23 mouse cellular contexts compared by ENCODE assay signal in genomic region chr13:20372335-20372734, GRCm38 (mm10).
DNase-seq lines count a peak whose midpoint lies in the region; ATAC-seq and TF ChIP-seq lines count a peak whose summit lies in the region.
"Had no signal": no experiment of that assay in that cellular context is flagged by ENCODE, and none has a peak within 500 bp of the region (broad histone marks: within the 10 kb centered on the region; RNA-seq: fewer than 3 reads in every experiment).

No protein-coding gene starts in this region.

- no peak for TF ChIP-seq CTCF in kidney, adult 2 months (conservative IDR thresholded peaks at IDR 0.05; ENCODE audit: insufficient read depth, insufficient read length, low read depth, low read length)
- TF ChIP-seq CTCF in layer of hippocampus, adult 2 months (conservative IDR thresholded peaks at IDR 0.05) = no peak

- ATAC-seq in kidney, embryonic 14.5 days (ENCODE audit: low FRiP score, low TSS enrichment) = peak; percentile 66; the same call in 1 of the 2 replicates
- ATAC-seq in lung, embryonic 16.5 days (ENCODE audit: low read depth) = peak; percentile 54; the same call in 1 of the 2 replicates
- peak; percentile 45 for ATAC-seq in CD4-positive, CD25-positive, alpha-beta regulatory T cell, adult 4 months
- ATAC-seq: forebrain, embryonic 13.5 days; hindbrain, postnatal 0 days had no signal

- DNase-seq in kidney, adult 2 months = no peak
- no peak for DNase-seq in lung, postnatal 25 days (ENCODE audit: low spot score)
- peak; percentile 7 for DNase-seq in naive thymus-derived CD4-positive, alpha-beta T cell, adult 2 months (ENCODE audit: low read depth)
- DNase-seq in layer of hippocampus, adult 2 months (ENCODE audit: low spot score in 2 of 2) = no peak
- DNase-seq: adrenal gland, postnatal 10 days; cerebellum, adult 11 months; cerebellum, postnatal 10 days; gastrocnemius, postnatal 36 days; kidney, adult 18-20 months; thymus, postnatal 36 days had no signal

- H3K4me3 ChIP-seq in kidney, embryonic 14.5 days (ENCODE audit: low read length) = no peak overlapping the region
- H3K4me3 ChIP-seq in kidney, adult 2 months (ENCODE audit: insufficient read depth, low read depth, low read length) = no peak overlapping the region
- H3K4me3 ChIP-seq in lung, embryonic 16.5 days (ENCODE audit: low read length) = no peak overlapping the region
- H3K4me3 ChIP-seq in layer of hippocampus, adult 2 months = no peak overlapping the region
- H3K4me3 ChIP-seq: embryonic facial prominence, embryonic 12.5 days; erythroblast, embryonic 14.5 days; forebrain, embryonic 13.5 days; heart, embryonic 10.5 days; hindbrain, embryonic 10.5 days; midbrain, embryonic 10.5 days had no signal

- TF ChIP-seq POLR2A in kidney, adult 2 months (IDR thresholded peaks at IDR 0.05; ENCODE audit: low read depth, low read length) = no peak

- no peak overlapping the region for H3K4me2 ChIP-seq in kidney, embryonic 14.5 days (replicated peaks; ENCODE audit: low read depth, low read length)
- no peak overlapping the region for H3K4me2 ChIP-seq in lung, embryonic 16.5 days (ENCODE audit: low read depth, low read length)
- H3K4me2 ChIP-seq: embryonic facial prominence, embryonic 12.5 days; forebrain, embryonic 13.5 days; liver, embryonic 11.5 days had no signal

- H3K9ac ChIP-seq in kidney, embryonic 14.5 days (ENCODE audit: low read depth, low read length) = no peak overlapping the region
- H3K9ac ChIP-seq in lung, embryonic 16.5 days (ENCODE audit: low read length) = no peak overlapping the region
- H3K9ac ChIP-seq: embryonic facial prominence, embryonic 12.5 days; forebrain, embryonic 13.5 days had no signal

- peaks cover 5% of the 10 kb centered on the region; the same call in 1 of the 2 replicates for H3K4me1 ChIP-seq in kidney, embryonic 14.5 days (ENCODE audit: control insufficient read depth, insufficient read depth, low read length)
- no peaks in the 10 kb centered on the region for H3K4me1 ChIP-seq in kidney, adult 2 months (ENCODE audit: control insufficient read depth, insufficient read depth, low read length)
- peaks cover 8% of the 10 kb centered on the region; the same call in 1 of the 2 replicates for H3K4me1 ChIP-seq in lung, embryonic 16.5 days (replicated peaks; ENCODE audit: control insufficient read depth, insufficient read depth, low read length)
- H3K4me1 ChIP-seq: embryonic facial prominence, embryonic 12.5 days had no signal

- H3K27me3 ChIP-seq in kidney, embryonic 14.5 days (ENCODE audit: control insufficient read depth, insufficient read depth, low read length) = no peaks in the 10 kb centered on the region
- no peaks in the 10 kb centered on the region for H3K27me3 ChIP-seq in kidney, adult 2 months (replicated peaks; ENCODE audit: control insufficient read depth, insufficient read depth, low read length)
- no peaks in the 10 kb centered on the region for H3K27me3 ChIP-seq in lung, embryonic 16.5 days (ENCODE audit: control insufficient read depth, insufficient read depth, low read depth, low read length)
- H3K27me3 ChIP-seq: embryonic facial prominence, embryonic 12.5 days; forebrain, embryonic 13.5 days had no signal

- H3K36me3 ChIP-seq in kidney, embryonic 14.5 days (ENCODE audit: control insufficient read depth, insufficient read depth, low read length) = no peaks in the 10 kb centered on the region
- no peaks in the 10 kb centered on the region for H3K36me3 ChIP-seq in kidney, adult 2 months (ENCODE audit: control insufficient read depth, insufficient read depth, low read length)
- no peaks in the 10 kb centered on the region for H3K36me3 ChIP-seq in lung, embryonic 16.5 days (ENCODE audit: control insufficient read depth, insufficient read depth, low read length)
- H3K36me3 ChIP-seq: embryonic facial prominence, embryonic 12.5 days; heart, embryonic 10.5 days; hindbrain, embryonic 10.5 days; midbrain, embryonic 10.5 days had no signal

- no peaks in the 10 kb centered on the region for H3K9me3 ChIP-seq in kidney, embryonic 14.5 days (ENCODE audit: control insufficient read depth, low read length)
- no peaks in the 10 kb centered on the region for H3K9me3 ChIP-seq in lung, embryonic 16.5 days (ENCODE audit: control insufficient read depth, low read length)
- H3K9me3 ChIP-seq: embryonic facial prominence, embryonic 12.5 days; forebrain, embryonic 13.5 days; heart, embryonic 10.5 days; hindbrain, embryonic 10.5 days; midbrain, embryonic 10.5 days had no signal

- peak overlapping the region; percentile 47; the same call in 1 of the 2 replicates for H3K27ac ChIP-seq in kidney, embryonic 14.5 days (ENCODE audit: low read depth, low read length)
- H3K27ac ChIP-seq in kidney, adult 2 months (ENCODE audit: insufficient read depth, low read depth, low read length) = no peak overlapping the region
- H3K27ac ChIP-seq in lung, embryonic 16.5 days (ENCODE audit: low read length) = no peak overlapping the region
- no peak overlapping the region for H3K27ac ChIP-seq in layer of hippocampus, adult 2 months
- H3K27ac ChIP-seq: embryonic facial prominence, embryonic 12.5 days; forebrain, embryonic 13.5 days; heart, embryonic 10.5 days; hindbrain, embryonic 10.5 days; hindbrain, postnatal 0 days; macrophage; midbrain, embryonic 10.5 days; stomach, postnatal 0 days had no signal

- WGBS in kidney, embryonic 14.5 days = 41% methylated on average over 4 of the region's 4 CpGs
- 71% methylated on average over 4 of the region's 4 CpGs for whole genome bisulfite sequencing in kidney, adult 2 months
- 33% methylated on average over 4 of the region's 4 CpGs for WGBS in lung, embryonic 16.5 days
